Mouse (Mus musculus) left cerebral cortex, adult 2 months (tissue): ENCODE measurements around the gene Zfp444. TPM values are rescaled to one million over a fixed set of nuclear protein-coding genes. Genes with fewer than 3 reads are reported as not detected.
"Not testable (repeated sequence)": the region's sequence is repeated elsewhere in the genome, so short reads cannot be mapped to it uniquely, and the experiment has no call there.

ENCODE experiments used
- DNase-seq, 2 experiments: peaks; one replicate each; pipeline ENCODE4 v3.0.0; 2021 to 2022; ENCODE audit warnings: low spot score in 2 of 2, mixed read lengths in 1 of 2; ENCODE audit errors: extremely low spot score in 1 of 2
- H3K27ac ChIP-seq: fragments of 200-600 bp; 2 replicates; pipeline ENCODE4 v1.8.1; 2022
- H3K4me3 ChIP-seq: fragments of 200-600 bp; 2 replicates; pipeline ENCODE4 v1.8.1; 2022
- CTCF ChIP-seq: fragments of 200-600 bp; IDR thresholded peaks from 2 replicates; pipeline ENCODE4 v1.8.1; 2022; ENCODE audit warnings: antibody characterized with exemption, mild to moderate bottlenecking, moderate library complexity
- intact Hi-C: fragments of 180-260 bp; cut with DNase I; formaldehyde crosslinking; loops from one replicate; pipeline ENCODE4 v1.15.1; 2025
- total RNA-seq, 2 experiments: library from RNA; stranded (reverse); gene quantifications; 2 replicates each; pipeline ENCODE4 v1.2.3; 2021

The Zfp444 gene
- total RNA-seq, 2 experiments from 2014 or later, result 62.0 to 66.7 TPM

- intact Hi-C loops, result loop anchor here (1.0 kb wide), 1 partner anchor 44 kb away; no protein-coding TSS in a partner anchor
- DNase-seq, result no peak
- H3K4me3 ChIP-seq, result no peak overlapping the region
- H3K27ac ChIP-seq, result no peak overlapping the region
- TF ChIP-seq CTCF, result no peak
These were observed 67.8 kb downstream of the Zfp444 start for GRCm38 (mm10) chr7:6239787-6240186.

DNA sequence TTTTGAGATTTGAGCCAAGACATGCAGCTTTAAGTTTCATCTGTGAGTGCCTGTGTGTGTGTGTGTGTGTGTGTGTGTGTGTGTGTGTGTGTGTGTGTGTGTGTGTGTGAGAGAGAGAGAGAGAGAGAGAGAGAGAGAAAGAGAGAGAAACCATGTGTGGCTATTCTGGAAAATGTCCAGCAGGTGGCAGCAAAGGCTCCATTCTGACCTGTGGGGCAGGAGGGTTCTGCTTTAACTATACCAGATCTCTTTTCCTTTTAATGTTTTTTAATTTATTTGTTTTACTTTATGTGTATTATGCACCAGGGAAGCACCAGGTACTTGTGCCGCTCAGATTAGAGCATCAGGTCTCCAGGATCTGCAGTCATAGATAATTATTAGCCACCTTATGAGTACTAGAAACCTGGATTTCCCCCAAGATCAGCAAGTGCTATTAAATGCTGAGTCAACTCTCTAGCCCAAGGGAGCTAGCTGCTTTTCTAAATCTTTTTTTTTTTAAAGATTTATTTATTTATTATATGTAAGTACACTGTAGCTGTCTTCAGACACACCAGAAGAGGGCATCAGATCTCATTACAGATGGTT lies 68.9 kb downstream of the Zfp444 start:
- intact Hi-C loops, result loop anchor here (1.0 kb wide), 1 partner anchor 42 kb away; no protein-coding TSS in a partner anchor
- peak in 1 of 2 experiments; percentile 22 for DNase-seq
- peak; percentile 53 for TF ChIP-seq CTCF
- not testable (repeated sequence) for H3K27ac ChIP-seq, H3K4me3 ChIP-seq

Other genes with a start within 250 kb of the Zfp444 start
- not detected for gene Vmn1r65, start 161.2 kb upstream of the Zfp444 start, total RNA-seq
- gene Nlrp4c, start 127.1 kb upstream of the Zfp444 start, total RNA-seq, result not detected
- 10 to 100 TPM; 27.8 to 30.2 TPM for gene Zfp787, start 16.2 kb upstream of the Zfp444 start, total RNA-seq
- gene Galp, start 24.9 kb downstream of the Zfp444 start, total RNA-seq, result not detected
- gene Zscan5b, start 50.1 kb downstream of the Zfp444 start, total RNA-seq, result not detected
- gene Epp13, start 80.5 kb downstream of the Zfp444 start, total RNA-seq, result not detected
- gene Zfp667, start 114.4 kb downstream of the Zfp444 start, total RNA-seq, result 10 to 100 TPM; 12.8 to 14.1 TPM
- 10 to 100 TPM; 11.6 to 13.8 TPM for gene Zfp583, start 159.1 kb downstream of the Zfp444 start, total RNA-seq
- 1 to 10 TPM; 6.0 to 6.8 TPM for gene Gm3854, start 171.5 kb downstream of the Zfp444 start, total RNA-seq
- 1 to 10 TPM; 4.5 to 4.7 TPM for gene Zfp78, start 191.1 kb downstream of the Zfp444 start, total RNA-seq
- gene Zfp28, start 211.1 kb downstream of the Zfp444 start, total RNA-seq, result 1 to 10 TPM; 5.2 to 7.4 TPM
- gene Smim17, start 226.5 kb downstream of the Zfp444 start, total RNA-seq, result 10 to 100 TPM; 15.4 to 17.0 TPM
- gene Gm20715, start 238.1 kb downstream of the Zfp444 start, total RNA-seq, result under 1 TPM; 0.18 to 0.19 TPM